Mouse (Mus musculus): ENCODE results near the gene 0610010F05Rik.
"Not testable (repeated sequence)": the region's sequence is repeated elsewhere in the genome, so short reads cannot be mapped to it uniquely, and the experiment has no call there.

0610010F05Rik gene

GRCm38 (mm10) chr11:23607291-23607690 lies 26.1 kb downstream of the 0610010F05Rik start:
- not testable (repeated sequence) for DNase-seq (ENCODE audit: extremely low read depth, insufficient read length, low spot score)

- peak; percentile 31 for DNase-seq (ENCODE audit: extremely low read depth, insufficient read length, low spot score)
Measured at GRCm38 (mm10) chr11:23570130-23570529, 63.3 kb downstream of the 0610010F05Rik start.

DNA sequence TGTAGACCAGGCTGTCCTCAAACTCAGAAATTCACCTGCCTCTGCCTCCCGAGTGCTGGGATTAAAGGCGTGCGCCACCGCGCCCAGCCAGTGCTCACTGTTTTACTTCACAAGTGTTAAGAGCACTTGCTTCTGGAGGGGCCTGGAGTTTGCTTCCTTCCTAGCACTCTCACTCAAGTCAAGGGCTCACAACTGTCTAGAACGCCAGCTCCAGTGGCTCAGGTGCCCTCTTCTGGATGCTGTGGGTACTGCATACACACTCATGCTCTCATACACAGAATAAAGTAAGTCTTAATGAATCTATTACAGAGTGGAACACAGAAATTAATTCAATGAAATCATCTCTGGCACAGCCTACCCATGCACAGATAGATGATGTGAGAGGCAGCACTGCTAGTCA lies 67.7 kb downstream of the 0610010F05Rik start:
- peak; percentile 55 for DNase-seq (ENCODE audit: extremely low read depth, insufficient read length, low spot score)

DNA sequence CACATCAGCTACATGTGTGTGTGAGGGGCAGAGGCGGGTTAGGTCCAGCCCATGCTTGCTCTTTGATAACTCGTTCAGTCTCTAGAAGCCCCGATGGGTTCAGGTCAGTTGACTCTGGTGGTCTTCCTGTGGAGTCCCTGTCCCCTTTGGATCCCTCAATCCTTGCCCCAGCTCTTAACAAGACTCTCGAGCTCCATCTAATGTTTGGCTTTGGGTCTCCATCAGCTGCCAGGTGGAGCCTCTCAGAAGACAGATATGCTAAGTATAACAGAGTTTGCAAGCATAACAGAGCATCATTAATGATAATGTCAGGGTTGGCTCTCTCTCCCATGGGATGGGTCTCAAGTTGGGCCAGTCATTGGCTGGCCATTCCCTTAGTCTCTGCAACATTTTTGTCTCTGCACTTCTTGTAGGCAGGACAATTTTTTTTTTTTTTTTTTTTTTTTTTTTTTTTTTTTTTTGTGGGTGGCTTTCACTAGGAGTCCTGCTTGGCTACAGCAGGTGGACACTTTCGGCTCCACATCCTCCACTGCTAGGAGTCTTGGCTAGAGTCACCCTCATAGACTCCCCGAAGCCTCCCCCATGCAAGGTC lies 76.3 kb downstream of the 0610010F05Rik start:
- DNase-seq (ENCODE audit: extremely low read depth, insufficient read length, low spot score), result no peak

DNA sequence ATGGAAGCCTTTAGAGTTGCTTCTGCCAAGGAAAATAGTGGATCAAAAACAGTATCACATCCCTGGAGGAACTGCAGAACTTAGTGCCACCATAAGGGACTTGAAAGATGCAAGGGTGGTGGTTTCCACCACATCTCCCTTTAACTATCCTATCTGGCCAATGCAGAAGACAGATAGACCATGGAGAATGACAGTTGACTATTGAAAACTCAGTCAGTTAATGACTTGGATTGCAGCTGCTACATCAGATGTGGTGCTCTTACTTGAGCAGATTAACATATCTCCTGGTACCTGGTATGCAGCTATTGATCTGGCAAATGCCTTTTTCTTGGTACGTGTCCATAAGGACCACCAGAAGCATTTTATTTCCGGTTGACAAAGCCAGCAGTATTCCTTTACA lies 96.0 kb downstream of the 0610010F05Rik start:
- no peak for DNase-seq (ENCODE audit: extremely low read depth, insufficient read length, low spot score)

GRCm38 (mm10) chr11:23520473-23521205 lies 112.8 kb downstream of the 0610010F05Rik start, which contains the start of gene 1700093K21Rik:
Gene 1700093K21Rik, minus strand, starts transcription at chr11:23521155.
- DNase-seq (ENCODE audit: extremely low read depth, insufficient read length, low spot score), result no peak

- DNase-seq (ENCODE audit: extremely low read depth, insufficient read length, low spot score), result no peak
Measured at GRCm38 (mm10) chr11:23518981-23519380, 114.5 kb downstream of the 0610010F05Rik start.

DNA sequence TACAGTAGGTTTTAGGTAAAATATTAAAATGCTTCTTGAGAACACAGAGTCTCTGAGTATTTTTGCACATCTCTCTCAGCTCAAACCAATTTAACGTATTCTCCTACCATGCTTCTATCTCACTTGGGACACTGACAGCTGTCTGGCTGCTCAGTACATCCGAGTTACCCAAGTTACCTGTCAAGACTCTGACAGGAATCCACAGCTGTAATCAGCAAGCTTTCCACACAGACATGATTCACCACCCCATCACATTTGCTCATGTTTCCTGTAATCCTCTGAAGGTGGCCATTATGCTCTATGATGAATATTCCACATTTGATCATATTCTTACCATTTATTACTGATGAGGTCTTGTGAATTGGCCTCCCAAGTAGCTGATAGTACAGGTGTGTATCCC lies 118.1 kb downstream of the 0610010F05Rik start:
- DNase-seq (ENCODE audit: extremely low read depth, insufficient read length, low spot score), result no peak
